Mouse (Mus musculus) megakaryocyte, embryonic 14.5 days (primary cell): ENCODE results near the gene Sox6.

ENCODE experiments used
- FLI1 ChIP-seq: IDR thresholded peaks from 2 replicates; pipeline ENCODE4 v1.6.1; 2012; ENCODE audit warnings: low read length, inconsistent platforms, mixed read lengths
- GATA1 ChIP-seq: IDR thresholded peaks from 3 replicates; pipeline ENCODE4 v1.6.1; 2012; ENCODE audit warnings: mixed read lengths, low read length, inconsistent platforms, borderline replicate concordance

GRCm38 (mm10) chr7:115475176-115475575 is 563.4 kb downstream of the Sox6 start:
- no peak for TF ChIP-seq FLI1
- TF ChIP-seq GATA1 = no peak
